Mouse (Mus musculus): ENCODE measurements around the gene Man1b1. TPM values are rescaled to one million over a fixed set of nuclear protein-coding genes. Genes with fewer than 3 reads are reported as not detected.
A peak's percentile ranks its signal among the peaks of the same experiment; 100 is the strongest.

Man1b1 gene
- polyA plus RNA-seq, 1 experiment: 43.5 TPM

DNA sequence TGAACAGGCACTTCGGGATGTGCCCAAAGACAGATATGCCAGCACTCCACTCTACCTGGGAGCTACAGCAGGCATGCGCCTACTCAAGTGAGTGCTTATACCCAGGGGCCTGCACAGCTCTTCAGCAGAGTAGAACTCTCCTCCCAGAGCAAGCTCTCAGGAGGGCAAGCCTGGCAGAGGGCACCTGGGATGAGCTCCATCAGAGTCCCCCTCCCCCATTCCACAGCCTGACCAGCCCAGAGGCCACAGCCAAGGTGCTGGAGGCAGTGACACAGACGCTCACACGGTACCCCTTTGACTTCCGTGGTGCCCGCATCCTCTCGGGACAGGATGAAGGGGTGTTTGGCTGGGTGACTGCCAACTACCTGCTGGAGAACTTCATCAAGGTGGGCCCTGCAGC, 65.9 kb downstream of the Man1b1 start:
- H3K27ac ChIP-seq (ENCODE audit: insufficient read depth, low read depth, low read length): no peak overlapping the region
- H3K4me3 ChIP-seq (ENCODE audit: insufficient read depth, low read length): no peak overlapping the region
- no peaks in the 10 kb centered on the region; the same call in 1 of the 2 replicates for H3K4me1 ChIP-seq (ENCODE audit: control insufficient read depth, insufficient read depth, low read length)
- TF ChIP-seq POLR2A (IDR thresholded peaks at IDR 0.05; ENCODE audit: borderline replicate concordance, low read depth, low read length) (no peak), CTCF (IDR thresholded peaks at IDR 0.05; ENCODE audit: low read depth, low read length) (no peak)

DNA sequence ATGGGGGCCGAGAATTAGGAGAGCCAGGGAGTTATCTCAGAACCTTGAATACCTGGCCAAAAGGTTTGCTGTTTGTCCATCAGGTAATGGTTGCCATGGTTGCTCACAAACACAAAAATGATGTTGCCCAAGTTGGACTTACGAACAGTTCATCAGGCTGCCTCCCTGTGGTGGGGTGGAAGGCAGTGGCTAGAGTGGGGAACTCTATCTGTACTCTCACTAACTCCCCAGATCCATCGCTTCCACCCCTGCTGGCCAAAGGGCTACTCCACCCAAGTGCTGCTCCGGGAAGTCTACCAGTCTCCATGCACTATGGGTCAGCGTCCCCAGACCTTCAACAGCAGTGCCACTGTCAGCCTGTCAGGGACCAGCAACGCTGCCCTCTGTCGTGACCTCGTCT, 66.9 kb downstream of the Man1b1 start, which contains the start of gene Npdc1:
TSS of gene Npdc1 (plus strand) at position 301 of the 400 bp plus-strand sequence.
- H3K4me3 ChIP-seq (ENCODE audit: insufficient read depth, low read length): no peak within 1 kb of the TSS
- no peaks in the 10 kb centered on the region; the same call in 1 of the 2 replicates for H3K4me1 ChIP-seq (ENCODE audit: control insufficient read depth, insufficient read depth, low read length)
- TF ChIP-seq POLR2A (IDR thresholded peaks at IDR 0.05; ENCODE audit: borderline replicate concordance, low read depth, low read length) (no peak), CTCF (IDR thresholded peaks at IDR 0.05; ENCODE audit: low read depth, low read length) (no peak)

DNA sequence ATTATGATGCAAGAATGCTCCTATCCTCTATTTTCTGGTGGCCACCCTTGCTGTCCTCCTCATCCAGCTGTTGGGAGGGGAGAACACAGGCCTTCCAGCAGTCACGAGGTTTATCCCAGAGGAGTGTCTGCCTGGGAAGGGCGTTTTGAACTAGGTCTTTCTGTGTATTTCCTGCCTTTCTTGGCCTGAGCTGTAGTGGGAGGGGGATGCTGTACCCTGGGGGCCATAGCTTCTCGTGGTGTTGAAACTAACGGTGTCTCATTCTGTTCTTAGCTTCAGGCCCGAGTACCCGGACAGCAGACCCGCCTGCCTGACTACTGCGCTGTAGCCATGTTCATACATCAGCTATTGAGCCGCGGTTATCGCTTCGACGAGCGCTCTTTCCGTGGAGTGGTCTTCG, 68.2 kb downstream of the Man1b1 start:
- no peak overlapping the region for H3K27ac ChIP-seq (ENCODE audit: insufficient read depth, low read depth, low read length)
- no peak overlapping the region for H3K4me3 ChIP-seq (ENCODE audit: insufficient read depth, low read length)
- TF ChIP-seq POLR2A (IDR thresholded peaks at IDR 0.05; ENCODE audit: borderline replicate concordance, low read depth, low read length): no peak
- no peak for TF ChIP-seq CTCF (IDR thresholded peaks at IDR 0.05; ENCODE audit: low read depth, low read length)
- no peaks in the 10 kb centered on the region; the same call in 1 of the 2 replicates for H3K4me1 ChIP-seq (ENCODE audit: control insufficient read depth, insufficient read depth, low read length)

More for the DNA sequence above, 66.9 kb downstream of the Man1b1 start, which contains the start of gene Npdc1:
- H3K27ac ChIP-seq (ENCODE audit: insufficient read depth, low read depth, low read length): no peak within 1 kb of the TSS

DNA sequence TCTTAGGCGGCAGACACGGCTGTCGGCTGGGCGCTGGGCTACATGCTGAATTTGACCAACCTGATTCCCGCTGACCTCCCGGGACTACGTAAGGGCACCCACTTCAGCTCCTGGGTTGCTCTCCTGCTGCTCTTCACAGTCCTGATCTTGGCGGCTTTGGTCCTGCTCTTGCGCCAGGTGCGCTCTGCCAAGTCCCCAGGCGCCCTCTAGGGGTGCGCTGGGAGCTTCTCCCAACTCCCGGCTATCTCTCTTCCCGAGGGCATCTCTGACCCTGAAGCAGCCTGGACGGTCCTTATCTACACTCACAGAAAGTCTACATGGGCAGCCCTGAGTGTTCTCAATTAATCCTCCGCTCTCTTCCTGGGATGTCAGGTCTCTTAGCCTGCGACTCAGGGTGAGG, 68.6 kb downstream of the Man1b1 start:
- Histone ChIP-seq H3K27ac (ENCODE audit: insufficient read depth, low read depth, low read length) (no peak overlapping the region), H3K4me3 (ENCODE audit: insufficient read depth, low read length) (no peak overlapping the region), H3K4me1 (ENCODE audit: control insufficient read depth, insufficient read depth, low read length) (no peaks in the 10 kb centered on the region; the same call in 1 of the 2 replicates)
- peak; percentile 41 for TF ChIP-seq CTCF (IDR thresholded peaks at IDR 0.05; ENCODE audit: low read depth, low read length)
- TF ChIP-seq POLR2A (IDR thresholded peaks at IDR 0.05; ENCODE audit: borderline replicate concordance, low read depth, low read length): no peak

Other genes with a start within 250 kb of the Man1b1 start
- not detected in 2 replicates for gene Noxa1, start 237.2 kb upstream of the Man1b1 start, polyA plus RNA-seq (2012; ENCODE audit: insufficient read depth, insufficient read length, missing spikeins)
- gene Nrarp, start 151.6 kb upstream of the Man1b1 start, polyA plus RNA-seq (2012; ENCODE audit: insufficient read depth, insufficient read length, missing spikeins): not detected in 2 replicates
- gene Tor4a, start 135.5 kb upstream of the Man1b1 start, polyA plus RNA-seq (2012; ENCODE audit: insufficient read depth, insufficient read length, missing spikeins): 72.2 and 73.2 TPM in 2 replicates
- 33.3 and 35.7 TPM in 2 replicates for gene Nelfb, start 120.8 kb upstream of the Man1b1 start, polyA plus RNA-seq (2012; ENCODE audit: insufficient read depth, insufficient read length, missing spikeins)
- not detected in 2 replicates for gene Stpg3, start 117.7 kb upstream of the Man1b1 start, polyA plus RNA-seq (2012; ENCODE audit: insufficient read depth, insufficient read length, missing spikeins)
- not detected in 2 replicates for gene Fam166a, start 113.6 kb upstream of the Man1b1 start, polyA plus RNA-seq (2012; ENCODE audit: insufficient read depth, insufficient read length, missing spikeins)
- 124 and 135 TPM in 2 replicates for gene Tubb4b, start 107.6 kb upstream of the Man1b1 start, polyA plus RNA-seq (2012; ENCODE audit: insufficient read depth, insufficient read length, missing spikeins)
- gene Slc34a3, start 98.0 kb upstream of the Man1b1 start, polyA plus RNA-seq (2012; ENCODE audit: insufficient read depth, insufficient read length, missing spikeins): not detected in 2 replicates
- not detected in 2 replicates for gene Rnf224, start 95.6 kb upstream of the Man1b1 start, polyA plus RNA-seq (2012; ENCODE audit: insufficient read depth, insufficient read length, missing spikeins)
- gene Rnf208, start 90.1 kb upstream of the Man1b1 start, polyA plus RNA-seq (2012; ENCODE audit: insufficient read depth, insufficient read length, missing spikeins): 0.66 TPM in 1 of 2 replicates, not detected in the other
- gene Cysrt1, start 89.9 kb upstream of the Man1b1 start, polyA plus RNA-seq (2012; ENCODE audit: insufficient read depth, insufficient read length, missing spikeins): not detected in 2 replicates
- gene AL732309.1, start 85.5 kb upstream of the Man1b1 start, polyA plus RNA-seq (2012; ENCODE audit: insufficient read depth, insufficient read length, missing spikeins): 1.3 and 6.1 TPM in 2 replicates
- gene Tmem203, start 76.9 kb upstream of the Man1b1 start, polyA plus RNA-seq (2012; ENCODE audit: insufficient read depth, insufficient read length, missing spikeins): 18.1 and 20.4 TPM in 2 replicates
- gene Tprn, start 69.7 kb upstream of the Man1b1 start, polyA plus RNA-seq (2012; ENCODE audit: insufficient read depth, insufficient read length, missing spikeins): 8.8 and 10.2 TPM in 2 replicates
- gene Ssna1, start 59.9 kb upstream of the Man1b1 start, polyA plus RNA-seq (2012; ENCODE audit: insufficient read depth, insufficient read length, missing spikeins): 55.1 and 59.7 TPM in 2 replicates
- 84.0 and 89.6 TPM in 2 replicates for gene Anapc2, start 59.9 kb upstream of the Man1b1 start, polyA plus RNA-seq (2012; ENCODE audit: insufficient read depth, insufficient read length, missing spikeins)
- not detected in 2 replicates for gene Tmem210, start 44.2 kb upstream of the Man1b1 start, polyA plus RNA-seq (2012; ENCODE audit: insufficient read depth, insufficient read length, missing spikeins)
- not detected in 2 replicates for gene Lrrc26, start 42.4 kb upstream of the Man1b1 start, polyA plus RNA-seq (2012; ENCODE audit: insufficient read depth, insufficient read length, missing spikeins)
- 0.79 TPM in 1 of 2 replicates, not detected in the other for gene Grin1, start 13.2 kb upstream of the Man1b1 start, polyA plus RNA-seq (2012; ENCODE audit: insufficient read depth, insufficient read length, missing spikeins)
- 93.4 and 99.0 TPM in 2 replicates for gene Dpp7, start 24.0 kb downstream of the Man1b1 start, polyA plus RNA-seq (2012; ENCODE audit: insufficient read depth, insufficient read length, missing spikeins)
- 175 and 203 TPM in 2 replicates for gene Uap1l1, start 33.3 kb downstream of the Man1b1 start, polyA plus RNA-seq (2012; ENCODE audit: insufficient read depth, insufficient read length, missing spikeins)
- 7.2 and 8.0 TPM in 2 replicates for gene Sapcd2, start 40.0 kb downstream of the Man1b1 start, polyA plus RNA-seq (2012; ENCODE audit: insufficient read depth, insufficient read length, missing spikeins)
- gene Entpd2, start 63.5 kb downstream of the Man1b1 start, polyA plus RNA-seq (2012; ENCODE audit: insufficient read depth, insufficient read length, missing spikeins): not detected in 2 replicates
- 5.0 and 6.6 TPM in 2 replicates for gene Npdc1, start 67.0 kb downstream of the Man1b1 start, polyA plus RNA-seq (2012; ENCODE audit: insufficient read depth, insufficient read length, missing spikeins)
- 9.5 and 9.6 TPM in 2 replicates for gene Fut7, start 90.9 kb downstream of the Man1b1 start, polyA plus RNA-seq (2012; ENCODE audit: insufficient read depth, insufficient read length, missing spikeins)
- gene Abca2, start 96.4 kb downstream of the Man1b1 start, polyA plus RNA-seq (2012; ENCODE audit: insufficient read depth, insufficient read length, missing spikeins): 14.9 and 16.4 TPM in 2 replicates
- not detected in 2 replicates for gene Clic3, start 124.5 kb downstream of the Man1b1 start, polyA plus RNA-seq (2012; ENCODE audit: insufficient read depth, insufficient read length, missing spikeins)
- 22.4 and 26.2 TPM in 2 replicates for gene Paxx, start 128.8 kb downstream of the Man1b1 start, polyA plus RNA-seq (2012; ENCODE audit: insufficient read depth, insufficient read length, missing spikeins)
- not detected in 2 replicates for gene Ptgds, start 137.7 kb downstream of the Man1b1 start, polyA plus RNA-seq (2012; ENCODE audit: insufficient read depth, insufficient read length, missing spikeins)
- gene Lcn12, start 161.6 kb downstream of the Man1b1 start, polyA plus RNA-seq (2012; ENCODE audit: insufficient read depth, insufficient read length, missing spikeins): not detected in 2 replicates
- gene Fbxw5, start 168.4 kb downstream of the Man1b1 start, polyA plus RNA-seq (2012; ENCODE audit: insufficient read depth, insufficient read length, missing spikeins): 35.0 and 35.4 TPM in 2 replicates
- gene C8g, start 169.4 kb downstream of the Man1b1 start, polyA plus RNA-seq (2012; ENCODE audit: insufficient read depth, insufficient read length, missing spikeins): 1.8 TPM in 1 of 2 replicates, not detected in the other
- 14.8 and 15.5 TPM in 2 replicates for gene Traf2, start 214.6 kb downstream of the Man1b1 start, polyA plus RNA-seq (2012; ENCODE audit: insufficient read depth, insufficient read length, missing spikeins)
- 142 and 160 TPM in 2 replicates for gene Edf1, start 225.5 kb downstream of the Man1b1 start, polyA plus RNA-seq (2012; ENCODE audit: insufficient read depth, insufficient read length, missing spikeins)
- 0.60 and 1.3 TPM in 2 replicates for gene Mamdc4, start 242.5 kb downstream of the Man1b1 start, polyA plus RNA-seq (2012; ENCODE audit: insufficient read depth, insufficient read length, missing spikeins)
- gene Phpt1, start 242.9 kb downstream of the Man1b1 start, polyA plus RNA-seq (2012; ENCODE audit: insufficient read depth, insufficient read length, missing spikeins): 20.0 and 23.0 TPM in 2 replicates
- gene Ajm1, start 249.4 kb downstream of the Man1b1 start, polyA plus RNA-seq (2012; ENCODE audit: insufficient read depth, insufficient read length, missing spikeins): 0.11 and 0.21 TPM in 2 replicates